Mouse (Mus musculus) adrenal gland, adult 18-20 months (tissue): Measurements from ENCODE around the gene Tmem150b. TPM values are rescaled to one million over a fixed set of nuclear protein-coding genes. Genes with fewer than 3 reads are reported as not detected.

ENCODE experiments used
- DNase-seq, 2 experiments: peaks; one replicate each; pipeline ENCODE4 v3.0.0; 2021 to 2022; ENCODE audit warnings: low spot score in 2 of 2
- total RNA-seq, 2 experiments: library from RNA; stranded (reverse); gene quantifications; 1 replicate in 1 of 2; 2 replicates in 1 of 2; pipeline ENCODE4 v1.2.3; 2021

Gene Tmem150b
- total RNA-seq, 2 experiments from 2014 or later = 0.36 to 0.38 TPM

GRCm38 (mm10) chr7:4668506-4668905 lies 56.5 kb downstream of the Tmem150b start:
- DNase-seq = no peak

GRCm38 (mm10) chr7:4666871-4667270 lies 58.2 kb downstream of the Tmem150b start:
- no peak for DNase-seq

- no peak for DNase-seq
These were observed 61.3 kb downstream of the Tmem150b start for GRCm38 (mm10) chr7:4663742-4664141.

GRCm38 (mm10) chr7:4663179-4663578 lies 61.9 kb downstream of the Tmem150b start:
- DNase-seq = no peak

- DNase-seq = no peak
These were observed 65.1 kb downstream of the Tmem150b start for GRCm38 (mm10) chr7:4659911-4660443.

GRCm38 (mm10) chr7:4658912-4659551 lies 66.0 kb downstream of the Tmem150b start, which contains the start of gene Ppp6r1:
Ppp6r1 (minus strand) TSS chr7:4659019.
- DNase-seq = peak; percentile 93

GRCm38 (mm10) chr7:4658128-4658907 lies 66.7 kb downstream of the Tmem150b start:
- DNase-seq = peak in 1 of 2 experiments; percentile 22

GRCm38 (mm10) chr7:4657521-4658127 lies 67.4 kb downstream of the Tmem150b start:
- no peak for DNase-seq

Other genes with a start within 250 kb of the Tmem150b start
- 10 to 100 TPM; 95.9 to 96.6 TPM for gene Ppp1r12c, start 223.6 kb downstream of the Tmem150b start, total RNA-seq
- 1 to 10 TPM in 1 of 2 experiments, under 1 TPM in 1; 0.50 to 1.4 TPM for gene Tnnt1, start 208.9 kb downstream of the Tmem150b start, total RNA-seq
- gene Tnni3, start 201.0 kb downstream of the Tmem150b start, total RNA-seq = under 1 TPM in 1 of 2 experiments, not detected in 1; 0.66 TPM
- gene Dnaaf3, start 192.8 kb downstream of the Tmem150b start, total RNA-seq = 1 to 10 TPM in 1 of 2 experiments, under 1 TPM in 1; 0.51 to 1.2 TPM
- 1 to 10 TPM; 7.0 to 7.5 TPM for gene Syt5, start 177.7 kb downstream of the Tmem150b start, total RNA-seq
- gene Ptprh, start 121.2 kb downstream of the Tmem150b start, total RNA-seq = not detected
- 1 to 10 TPM; 7.4 to 9.6 TPM for gene Tmem86b, start 93.8 kb downstream of the Tmem150b start, total RNA-seq
- 10 to 100 TPM; 79.2 to 98.8 TPM for gene Ppp6r1, start 66.2 kb downstream of the Tmem150b start, total RNA-seq
- gene Hspbp1, start 40.2 kb downstream of the Tmem150b start, total RNA-seq = 10 to 100 TPM; 47.8 TPM
- 1 to 10 TPM; 4.0 to 5.3 TPM for gene Brsk1, start 34.6 kb downstream of the Tmem150b start, total RNA-seq
- gene Kmt5c, start 14.9 kb upstream of the Tmem150b start, total RNA-seq = 10 to 100 TPM; 34.5 to 35.3 TPM
- 10 to 100 TPM in 1 of 2 experiments, 1 to 10 TPM in 1; 7.6 to 10.6 TPM for gene Cox6b2, start 27.8 kb upstream of the Tmem150b start, total RNA-seq
- not detected for gene Fam71e2, start 46.1 kb upstream of the Tmem150b start, total RNA-seq
- under 1 TPM; 0.17 to 0.51 TPM for gene Il11, start 57.6 kb upstream of the Tmem150b start, total RNA-seq
- not detected for gene Tmem190, start 57.7 kb upstream of the Tmem150b start, total RNA-seq
- gene Tmem238, start 64.4 kb upstream of the Tmem150b start, total RNA-seq = 10 to 100 TPM in 1 of 2 experiments, 1 to 10 TPM in 1; 6.5 to 12.1 TPM
- 100 to 1,000 TPM; 849 to 923 TPM for gene Rpl28, start 67.6 kb upstream of the Tmem150b start, total RNA-seq
- 100 to 1,000 TPM; 119 to 128 TPM for gene Ube2s, start 87.3 kb upstream of the Tmem150b start, total RNA-seq
- gene Shisa7, start 119.4 kb upstream of the Tmem150b start, total RNA-seq = 1 to 10 TPM; 2.1 to 2.4 TPM
- 10 to 100 TPM in 1 of 2 experiments, 1 to 10 TPM in 1; 9.6 to 18.3 TPM for gene Isoc2b, start 145.0 kb upstream of the Tmem150b start, total RNA-seq
- gene Isoc2a, start 151.9 kb upstream of the Tmem150b start, total RNA-seq = 10 to 100 TPM; 32.7 to 38.0 TPM
- not detected for gene Gm36210, start 181.3 kb upstream of the Tmem150b start, total RNA-seq
- gene Zfp628, start 190.0 kb upstream of the Tmem150b start, total RNA-seq = 10 to 100 TPM; 13.9 to 17.2 TPM
- gene Nat14, start 196.8 kb upstream of the Tmem150b start, total RNA-seq = 10 to 100 TPM in 1 of 2 experiments, 1 to 10 TPM in 1; 9.8 to 11.6 TPM
- gene Ssc5d, start 200.5 kb upstream of the Tmem150b start, total RNA-seq = 1 to 10 TPM; 2.2 to 2.5 TPM
- 1 to 10 TPM in 1 of 2 experiments, under 1 TPM in 1; 0.96 to 2.5 TPM for gene Sbk2, start 239.2 kb upstream of the Tmem150b start, total RNA-seq
- under 1 TPM; 0.13 to 0.22 TPM for gene Sbk3, start 245.9 kb upstream of the Tmem150b start, total RNA-seq